Mouse (Mus musculus) heart, adult 18-20 months (tissue): Measurements from ENCODE around the gene Gad1. TPM values are rescaled to one million over a fixed set of nuclear protein-coding genes. Genes with fewer than 3 reads are reported as not detected.

Experiments
- DNase-seq, 2 experiments: peaks; one replicate each; pipeline ENCODE4 v3.0.0; 2021 to 2022; ENCODE audit warnings: mixed read lengths in 1 of 2
- total RNA-seq, 2 experiments: library from RNA; stranded (reverse); gene quantifications; 2 replicates each; pipeline ENCODE4 v1.2.3; 2021

Gene Gad1
- total RNA-seq, 2 experiments from 2014 or later = 0.17 TPM; not detected in 1

DNA sequence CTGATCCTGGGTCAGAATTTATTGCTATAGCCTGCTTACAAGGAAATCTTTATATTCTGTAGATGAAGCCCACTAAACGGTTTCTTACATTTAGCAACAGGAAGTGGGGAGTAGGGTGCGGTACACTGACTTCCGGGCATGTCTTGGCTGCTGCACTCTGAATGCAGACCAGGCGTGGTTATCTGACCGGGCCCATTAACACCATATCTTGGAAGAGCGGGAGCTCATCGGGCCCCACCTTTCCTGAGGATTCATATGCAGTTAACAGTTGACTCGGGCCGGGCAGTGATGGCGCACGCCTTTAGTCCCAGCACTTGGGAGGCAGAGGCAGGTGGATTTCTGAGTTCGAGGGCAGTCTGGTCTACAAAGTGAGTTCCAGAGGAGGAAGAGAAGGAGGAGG is 75.5 kb downstream of the Gad1 start:
- DNase-seq = no peak

DNA sequence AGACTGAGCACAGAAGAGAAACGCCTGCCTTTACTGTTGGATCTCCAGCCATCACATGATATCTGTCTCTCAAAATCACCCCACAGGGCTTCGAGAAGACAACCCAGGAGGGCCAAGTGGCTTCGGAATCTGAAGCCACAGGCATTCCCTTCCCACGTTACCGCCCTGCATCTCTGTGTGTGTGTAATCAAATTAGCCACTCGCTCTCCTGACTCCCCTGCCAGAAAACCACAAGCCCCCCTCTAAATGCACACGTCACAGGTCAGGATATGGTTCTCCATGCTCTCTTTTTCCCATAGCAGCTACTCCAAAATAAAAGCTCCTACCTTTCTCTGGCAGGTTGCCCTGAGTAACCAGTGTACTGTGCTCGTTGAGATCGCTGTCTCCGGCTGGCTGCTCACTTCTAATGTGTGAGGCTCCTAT is 76.5 kb downstream of the Gad1 start:
- DNase-seq = no peak

DNA sequence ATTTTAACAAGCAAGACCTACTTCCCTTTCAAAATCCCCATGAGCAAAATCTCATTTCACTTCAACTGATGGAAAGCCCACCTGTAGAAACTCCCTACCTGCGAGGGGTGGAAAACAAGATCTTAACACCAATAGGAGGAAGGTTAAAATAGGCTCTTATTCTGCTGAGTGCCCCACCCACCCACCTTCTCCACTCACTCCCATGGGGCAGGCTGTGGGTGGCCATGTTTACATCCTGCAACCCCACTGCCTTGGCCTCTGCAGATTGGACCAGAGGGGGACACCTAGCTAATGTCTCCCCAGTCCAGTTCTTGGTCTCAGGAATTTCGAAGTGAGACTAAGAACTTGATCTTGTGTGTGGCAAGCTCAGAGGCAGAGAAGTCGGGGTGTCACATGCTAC is 77.0 kb downstream of the Gad1 start:
- no peak for DNase-seq

DNA sequence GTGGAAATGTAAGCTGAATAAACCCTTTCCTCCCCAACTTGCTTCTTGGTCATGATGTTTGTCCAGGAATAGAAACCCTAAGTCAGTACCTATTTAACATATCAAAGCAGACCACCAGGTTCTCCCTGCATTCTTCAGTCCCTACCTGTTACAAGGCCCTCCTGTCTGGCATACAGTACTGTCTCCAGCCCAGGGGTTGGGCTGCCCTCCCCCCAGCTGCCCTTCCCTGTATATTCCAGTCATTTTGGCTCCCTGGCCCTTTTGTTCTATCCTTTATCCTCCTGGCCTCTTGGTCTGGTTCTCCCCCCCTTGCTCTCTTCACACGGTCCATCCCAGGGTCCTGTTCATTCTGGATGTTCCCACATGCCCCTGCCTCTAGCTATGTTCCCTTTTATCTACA is 78.4 kb downstream of the Gad1 start:
- DNase-seq = no peak

DNA sequence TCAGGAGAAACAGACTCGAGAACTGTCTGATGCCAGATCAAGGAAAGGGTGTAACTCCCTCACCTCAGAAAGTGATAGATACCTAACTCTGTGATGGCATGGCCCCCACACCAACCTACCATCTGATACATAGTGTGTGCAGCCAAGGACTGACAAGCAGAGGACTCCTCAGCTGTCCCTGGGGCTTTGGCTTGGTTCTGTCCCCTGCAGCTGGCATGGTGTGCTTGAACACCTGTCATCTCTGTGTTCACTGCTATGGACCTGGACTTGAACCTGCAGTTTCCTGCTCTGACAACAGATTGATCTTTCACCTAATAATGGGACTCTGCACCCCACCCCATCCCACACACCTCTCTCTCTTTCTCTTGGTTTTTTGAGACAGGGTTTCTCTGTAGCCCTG is 79.5 kb downstream of the Gad1 start:
- DNase-seq = no peak

DNA sequence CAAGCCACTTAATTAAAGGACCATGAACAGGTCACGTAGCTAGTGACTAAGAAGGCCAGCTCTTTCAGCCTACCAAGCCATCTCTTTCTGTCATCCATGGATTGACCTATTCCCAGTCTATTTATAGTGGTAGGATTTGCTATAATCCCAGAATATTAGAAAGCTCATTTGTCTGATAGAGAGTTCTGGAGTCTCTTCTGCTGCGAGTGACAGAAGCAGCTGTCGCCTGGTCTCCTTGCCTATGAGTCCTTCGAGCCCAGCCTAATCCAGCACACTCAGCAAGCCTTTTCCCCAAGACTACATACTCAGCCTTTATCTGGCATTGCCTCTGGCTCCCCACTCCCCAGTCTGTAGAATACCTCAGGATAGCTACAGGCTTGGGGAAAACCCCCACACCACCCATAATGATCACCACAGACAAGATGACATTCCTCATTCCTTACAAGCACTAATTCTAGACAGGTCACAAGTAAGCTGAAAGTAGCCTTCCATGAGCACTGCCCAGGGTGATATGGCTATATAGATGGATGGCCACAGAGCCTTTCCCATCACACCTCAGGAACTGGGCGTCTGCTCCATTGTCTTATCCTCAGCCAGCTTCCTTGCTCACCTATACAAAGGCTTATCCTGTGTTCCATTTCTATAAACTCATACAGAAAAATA is 81.3 kb downstream of the Gad1 start:
- no peak for DNase-seq

DNA sequence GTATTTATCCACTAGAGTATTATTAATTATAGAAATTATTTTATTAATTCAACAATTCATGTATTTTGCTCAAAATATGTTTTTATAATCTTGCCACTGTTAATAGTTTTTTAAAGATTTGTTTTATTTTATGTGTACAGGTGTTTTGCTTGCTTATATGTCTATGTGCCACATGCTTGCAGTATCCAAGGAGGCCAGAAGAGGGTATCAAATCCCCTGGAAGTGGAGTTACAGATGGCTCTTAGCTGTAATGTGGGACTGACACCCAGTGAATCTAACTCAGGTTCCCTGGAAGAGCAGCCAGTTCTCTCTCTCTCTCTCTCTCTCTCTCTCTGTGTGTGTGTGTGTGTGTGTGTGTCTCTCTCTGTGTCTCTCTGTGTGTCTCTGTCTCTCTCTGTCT is 88.1 kb downstream of the Gad1 start:
- DNase-seq = no peak

DNA sequence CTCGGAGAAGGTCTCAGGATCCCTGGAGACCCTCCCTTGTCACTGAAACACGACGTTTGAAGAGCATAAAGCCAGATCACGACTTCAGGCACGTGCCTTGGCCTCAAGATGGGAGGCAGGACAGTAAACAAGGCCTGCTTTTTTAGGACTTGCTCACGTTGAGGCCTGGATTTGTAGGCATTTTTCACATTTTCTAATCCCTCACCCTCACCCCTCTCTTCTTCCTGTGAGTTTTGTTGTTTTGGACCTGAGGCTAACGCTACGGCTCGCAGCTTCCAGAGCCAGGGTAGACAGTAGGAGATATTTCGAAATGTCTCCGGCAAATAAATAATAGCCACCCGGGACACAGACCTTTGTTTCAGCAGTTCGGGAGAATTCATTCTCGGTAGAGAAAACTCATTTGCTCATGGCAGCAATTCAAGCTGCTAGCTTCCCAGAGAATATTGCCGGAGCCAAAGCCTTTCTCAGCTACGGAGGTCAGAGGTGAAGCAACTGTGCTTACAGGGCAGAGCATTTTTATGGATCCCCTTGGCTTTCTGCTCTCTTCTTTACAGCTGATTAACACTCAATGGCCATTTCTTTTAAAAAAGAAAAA is 90.2 kb downstream of the Gad1 start:
- DNase-seq = peak; percentile 24 to 37

DNA sequence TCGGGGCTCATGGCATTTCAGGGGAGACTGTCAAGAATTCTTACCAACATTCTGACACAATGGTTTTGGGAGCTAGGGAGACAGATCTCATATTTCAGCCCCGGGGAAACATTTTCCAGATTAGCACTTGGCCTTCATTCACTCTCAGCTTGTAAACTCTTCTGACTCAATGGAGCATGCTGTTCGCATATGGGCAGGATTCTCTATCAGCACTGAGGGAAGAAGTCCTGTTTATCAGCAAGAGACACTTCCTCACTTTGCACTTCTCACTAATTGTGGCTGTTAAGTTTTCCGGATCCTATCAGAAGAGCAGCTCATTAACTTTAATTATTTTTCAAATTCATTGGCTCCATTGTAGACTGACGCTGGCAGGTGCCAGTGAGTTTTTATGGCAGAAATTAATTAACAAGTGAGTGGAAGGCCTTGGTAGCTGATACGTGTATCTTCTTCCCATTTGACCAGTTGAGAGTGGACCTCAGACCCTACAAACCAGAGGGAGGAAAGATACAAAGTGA is 92.5 kb downstream of the Gad1 start:
- no peak for DNase-seq

DNA sequence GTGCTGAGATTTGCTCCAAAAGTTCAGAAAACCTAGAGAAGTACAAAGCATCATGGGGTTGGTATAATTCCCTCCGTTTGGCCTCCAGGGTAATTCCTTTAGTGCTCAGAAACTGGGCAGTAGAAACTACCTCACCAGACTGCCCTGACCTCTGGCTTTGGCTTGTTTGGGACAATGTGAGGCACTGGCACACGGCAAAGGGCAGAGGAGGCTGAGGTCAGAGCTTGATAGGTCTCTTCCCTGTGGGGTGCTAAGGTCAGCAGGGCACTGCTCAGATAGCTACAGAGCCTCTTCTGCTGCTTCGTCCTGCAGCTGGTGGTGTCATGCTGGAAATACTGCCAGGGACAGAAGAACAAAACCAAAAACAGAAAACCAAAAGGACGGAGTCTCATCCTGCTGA is 94.8 kb downstream of the Gad1 start:
- no peak for DNase-seq

DNA sequence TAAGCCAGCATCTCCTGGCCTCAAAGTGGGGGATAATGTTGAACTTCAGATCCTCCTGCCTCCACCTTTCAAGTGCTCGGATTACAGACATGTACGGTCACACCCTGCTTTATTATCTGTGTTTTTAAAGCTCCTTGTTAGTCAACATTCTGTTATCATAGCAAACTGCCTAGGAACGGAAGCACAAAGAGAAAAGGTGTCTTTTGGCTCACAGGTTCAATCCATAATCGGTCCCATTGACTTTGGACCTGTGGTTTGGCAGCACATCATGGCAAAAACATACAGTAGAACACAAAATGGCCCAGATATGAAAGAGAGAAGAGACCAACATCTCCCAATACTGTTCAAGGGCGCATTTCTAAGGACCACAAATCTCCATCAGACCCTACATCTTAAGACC is 95.4 kb downstream of the Gad1 start:
- DNase-seq = no peak

DNA sequence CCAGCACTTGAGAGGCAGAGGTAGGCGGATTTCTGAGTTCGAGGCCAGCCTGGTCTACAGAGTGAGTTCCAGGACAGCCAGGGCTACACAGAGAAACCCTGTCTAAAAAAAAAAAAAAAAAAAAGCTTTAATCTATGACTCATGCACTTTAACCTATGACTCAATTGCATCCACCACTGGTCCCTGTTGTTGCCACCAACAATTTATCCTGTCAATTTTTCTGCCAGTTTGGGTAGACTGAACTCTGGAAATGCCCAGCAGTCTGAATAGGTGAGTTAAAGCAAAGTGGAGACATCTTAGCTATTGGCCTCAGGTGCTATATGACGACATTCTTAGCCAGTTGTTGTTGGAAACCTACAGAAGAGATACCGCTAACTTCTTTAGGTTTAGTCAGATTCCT is 96.6 kb downstream of the Gad1 start:
- no peak for DNase-seq

Other genes with a start within 250 kb of the Gad1 start
- not detected for gene Sp5, start 78.1 kb upstream of the Gad1 start, total RNA-seq
- gene Erich2, start 44.3 kb upstream of the Gad1 start, total RNA-seq = 1 to 10 TPM in 1 of 2 experiments, not detected in 1; 1.3 TPM
- 10 to 100 TPM; 58.0 to 61.3 TPM for gene Gorasp2, start 108.5 kb downstream of the Gad1 start, total RNA-seq
- not detected for gene Gm26558, start 109.0 kb downstream of the Gad1 start, total RNA-seq